Mouse (Mus musculus): ENCODE measurements around the gene Slc34a3. TPM values are rescaled to one million over a fixed set of nuclear protein-coding genes. Genes with fewer than 3 reads are reported as not detected.
A peak's percentile ranks its signal among the peaks of the same experiment; 100 is the strongest.

Slc34a3 gene
- polyA plus RNA-seq, 1 experiment from 2014 or later: not detected

GRCm38 (mm10) chr2:25230581-25230980 lies 3.6 kb downstream of the Slc34a3 start:
- no peaks in the 10 kb centered on the region for H3K9me3 ChIP-seq
- WGBS: 86% methylated on average over 7 of the region's 7 CpGs
- H3K27ac ChIP-seq: no peak overlapping the region
- no peaks in the 10 kb centered on the region for H3K36me3 ChIP-seq
- H3K4me3 ChIP-seq: no peak overlapping the region
- H3K4me1 ChIP-seq: peaks cover 7% of the 10 kb centered on the region
- no peak overlapping the region for H3K4me2 ChIP-seq (replicated peaks)
- peaks cover 33% of the 10 kb centered on the region; the same call in 1 of the 2 replicates for H3K27me3 ChIP-seq
- no peak for ATAC-seq (ENCODE audit: low FRiP score, low read depth)
- no peak overlapping the region; the same call in 1 of the 2 replicates for H3K9ac ChIP-seq

GRCm38 (mm10) chr2:25229582-25229981 lies 4.6 kb downstream of the Slc34a3 start:
- Histone ChIP-seq H3K36me3 (no peaks in the 10 kb centered on the region), H3K27me3 (peaks cover 33% of the 10 kb centered on the region; the same call in 1 of the 2 replicates), H3K27ac (no peak overlapping the region), H3K4me3 (no peak overlapping the region), H3K9ac (no peak overlapping the region), H3K9me3 (no peaks in the 10 kb centered on the region), H3K4me2 (replicated peaks) (no peak overlapping the region), H3K4me1 (peaks cover 10% of the 10 kb centered on the region)
- no peak for ATAC-seq (ENCODE audit: low FRiP score, low read depth)
- WGBS: 81% methylated on average over 5 of the region's 5 CpGs

- H3K4me1 ChIP-seq: peaks cover 10% of the 10 kb centered on the region
- H3K27ac ChIP-seq: no peak overlapping the region
- no peak for ATAC-seq (ENCODE audit: low FRiP score, low read depth)
- peak overlapping the region; percentile 31; the same call in 1 of the 2 replicates for H3K9ac ChIP-seq
- H3K9me3 ChIP-seq: no peaks in the 10 kb centered on the region
- H3K4me2 ChIP-seq (replicated peaks): peak overlapping the region; percentile 40
- H3K4me3 ChIP-seq: no peak overlapping the region
- H3K27me3 ChIP-seq: peaks cover 30% of the 10 kb centered on the region; the same call in 1 of the 2 replicates
- no peaks in the 10 kb centered on the region for H3K36me3 ChIP-seq
- WGBS: 67% methylated on average over 6 of the region's 6 CpGs
These were observed 5.1 kb downstream of the Slc34a3 start for GRCm38 (mm10) chr2:25228995-25229530.

GRCm38 (mm10) chr2:25228431-25228889 lies 5.7 kb downstream of the Slc34a3 start:
- Histone ChIP-seq H3K27me3 (peaks cover 26% of the 10 kb centered on the region; the same call in 1 of the 2 replicates), H3K4me2 (replicated peaks) (peak overlapping the region; percentile 40), H3K9me3 (no peaks in the 10 kb centered on the region), H3K4me1 (peaks cover 14% of the 10 kb centered on the region), H3K9ac (no peak overlapping the region), H3K4me3 (no peak overlapping the region), H3K27ac (no peak overlapping the region), H3K36me3 (no peaks in the 10 kb centered on the region)
- no peak for ATAC-seq (ENCODE audit: low FRiP score, low read depth)
- 2% methylated on average over 7 of the region's 7 CpGs for WGBS

- H3K9me3 ChIP-seq: no peaks in the 10 kb centered on the region
- no peak overlapping the region for H3K9ac ChIP-seq
- ATAC-seq (ENCODE audit: low FRiP score, low read depth): no peak
- peaks cover 18% of the 10 kb centered on the region for H3K4me1 ChIP-seq
- no peak overlapping the region for H3K4me2 ChIP-seq (replicated peaks)
- peaks cover 16% of the 10 kb centered on the region; the same call in 1 of the 2 replicates for H3K27me3 ChIP-seq
- peaks cover 3% of the 10 kb centered on the region; the same call in 1 of the 2 replicates for H3K36me3 ChIP-seq
- no peak overlapping the region for H3K27ac ChIP-seq
- 84% methylated on average over 4 of the region's 4 CpGs for WGBS
- H3K4me3 ChIP-seq: no peak overlapping the region
These were observed 6.8 kb downstream of the Slc34a3 start for GRCm38 (mm10) chr2:25227406-25227805.

GRCm38 (mm10) chr2:25226864-25227263 lies 7.3 kb downstream of the Slc34a3 start:
- H3K9ac ChIP-seq: no peak overlapping the region
- no peak overlapping the region for H3K4me3 ChIP-seq
- H3K4me2 ChIP-seq (replicated peaks): no peak overlapping the region
- H3K9me3 ChIP-seq: no peaks in the 10 kb centered on the region
- no peak for ATAC-seq (ENCODE audit: low FRiP score, low read depth)
- 74% methylated on average over 5 of the region's 5 CpGs for WGBS
- H3K27ac ChIP-seq: no peak overlapping the region
- peaks cover 18% of the 10 kb centered on the region for H3K4me1 ChIP-seq
- H3K36me3 ChIP-seq: peaks cover 8% of the 10 kb centered on the region
- H3K27me3 ChIP-seq: peaks cover 12% of the 10 kb centered on the region; the same call in 1 of the 2 replicates

- Histone ChIP-seq H3K9me3 (no peaks in the 10 kb centered on the region), H3K36me3 (peaks cover 13% of the 10 kb centered on the region), H3K4me3 (peak overlapping the region; percentile 49), H3K27me3 (peaks cover 3% of the 10 kb centered on the region; the same call in 1 of the 2 replicates), H3K27ac (peak overlapping the region; percentile 97), H3K9ac (peak overlapping the region; percentile 68; the same call in 1 of the 2 replicates), H3K4me1 (peaks cover 18% of the 10 kb centered on the region), H3K4me2 (replicated peaks) (peak overlapping the region; percentile 64)
- WGBS: 73% methylated on average over 8 of the region's 8 CpGs
- no peak for ATAC-seq (ENCODE audit: low FRiP score, low read depth)
These were observed 8.3 kb downstream of the Slc34a3 start for GRCm38 (mm10) chr2:25225811-25226379.

GRCm38 (mm10) chr2:25224766-25225752 lies 9.1 kb downstream of the Slc34a3 start:
- peaks cover 18% of the 10 kb centered on the region for H3K4me1 ChIP-seq
- 3% methylated on average over 41 of the region's 41 CpGs for WGBS

GRCm38 (mm10) chr2:25224492-25224765 lies 9.7 kb downstream of the Slc34a3 start, which contains the start of gene Tubb4b:
TSS of gene Tubb4b (minus strand) at chr2:25224702.
- peaks cover 13% of the 10 kb centered on the region for H3K36me3 ChIP-seq
- H3K4me3 ChIP-seq: peak within 1 kb of the TSS; percentile 91
- peak within 1 kb of the TSS; percentile 89 for H3K9ac ChIP-seq
- no peaks in the 10 kb centered on the region for H3K9me3 ChIP-seq
- ATAC-seq (ENCODE audit: low FRiP score, low read depth): no peak
- H3K27me3 ChIP-seq: no peaks in the 10 kb centered on the region
- 0% methylated on average over 17 of the region's 17 CpGs for WGBS
- peak within 1 kb of the TSS; percentile 96 for H3K4me2 ChIP-seq (replicated peaks)
- peaks cover 18% of the 10 kb centered on the region for H3K4me1 ChIP-seq
- H3K27ac ChIP-seq: peak within 1 kb of the TSS; percentile 97

More at GRCm38 (mm10) chr2:25224766-25225752, 9.1 kb downstream of the Slc34a3 start:
- H3K36me3 ChIP-seq: peaks cover 13% of the 10 kb centered on the region
- peak overlapping the region; percentile 64 for H3K4me2 ChIP-seq (replicated peaks)
- H3K27ac ChIP-seq: peak overlapping the region; percentile 97
- peak overlapping the region; percentile 91 for H3K4me3 ChIP-seq
- H3K27me3 ChIP-seq: no peaks in the 10 kb centered on the region
- H3K9me3 ChIP-seq: no peaks in the 10 kb centered on the region
- ATAC-seq (ENCODE audit: low FRiP score, low read depth): peak; percentile 98
- H3K9ac ChIP-seq: peak overlapping the region; percentile 68

GRCm38 (mm10) chr2:25223681-25224491 lies 10.3 kb downstream of the Slc34a3 start:
- peaks cover 16% of the 10 kb centered on the region for H3K4me1 ChIP-seq
- no peaks in the 10 kb centered on the region for H3K9me3 ChIP-seq
- peak; percentile 6 for ATAC-seq (ENCODE audit: low FRiP score, low read depth)
- H3K9ac ChIP-seq: peak overlapping the region; percentile 89
- H3K4me3 ChIP-seq: peak overlapping the region; percentile 91
- H3K4me2 ChIP-seq (replicated peaks): peak overlapping the region; percentile 96
- peaks cover 13% of the 10 kb centered on the region for H3K36me3 ChIP-seq
- WGBS: 2% methylated on average over 49 of the region's 53 CpGs
- H3K27me3 ChIP-seq: peaks cover under 1% of the 10 kb centered on the region; the same call in 1 of the 2 replicates
- peak overlapping the region; percentile 90 for H3K27ac ChIP-seq

GRCm38 (mm10) chr2:25221331-25221772 lies 12.8 kb downstream of the Slc34a3 start:
- no peaks in the 10 kb centered on the region for H3K9me3 ChIP-seq
- H3K4me2 ChIP-seq (replicated peaks): no peak overlapping the region
- peaks cover 13% of the 10 kb centered on the region for H3K36me3 ChIP-seq
- peaks cover 14% of the 10 kb centered on the region for H3K4me1 ChIP-seq
- no peak overlapping the region for H3K4me3 ChIP-seq
- H3K27me3 ChIP-seq: peaks cover 3% of the 10 kb centered on the region; the same call in 1 of the 2 replicates
- H3K27ac ChIP-seq: no peak overlapping the region
- no peak overlapping the region for H3K9ac ChIP-seq
- 70% methylated on average over 5 of the region's 5 CpGs for WGBS
- ATAC-seq (ENCODE audit: low FRiP score, low read depth): no peak

All from limb, embryonic 13.5 days (tissue).